Mouse (Mus musculus) cerebellum, adult 2 months (tissue): ENCODE measurements around the gene Elovl5.

Source experiments
- CTCF ChIP-seq: fragments of 200-500 bp; IDR thresholded peaks from 2 replicates; pipeline ENCODE4 v1.5.1; 2011; ENCODE audit warnings: low read depth, mild to moderate bottlenecking, control low read depth, low read length, moderate library complexity, borderline replicate concordance; ENCODE audit not compliant: insufficient read depth
- POLR2A ChIP-seq: fragments of 200-500 bp; IDR thresholded peaks from 2 replicates; pipeline ENCODE4 v1.6.1; 2011; ENCODE audit warnings: low read length, control low read depth, borderline replicate concordance; ENCODE audit not compliant: insufficient read depth

DNA sequence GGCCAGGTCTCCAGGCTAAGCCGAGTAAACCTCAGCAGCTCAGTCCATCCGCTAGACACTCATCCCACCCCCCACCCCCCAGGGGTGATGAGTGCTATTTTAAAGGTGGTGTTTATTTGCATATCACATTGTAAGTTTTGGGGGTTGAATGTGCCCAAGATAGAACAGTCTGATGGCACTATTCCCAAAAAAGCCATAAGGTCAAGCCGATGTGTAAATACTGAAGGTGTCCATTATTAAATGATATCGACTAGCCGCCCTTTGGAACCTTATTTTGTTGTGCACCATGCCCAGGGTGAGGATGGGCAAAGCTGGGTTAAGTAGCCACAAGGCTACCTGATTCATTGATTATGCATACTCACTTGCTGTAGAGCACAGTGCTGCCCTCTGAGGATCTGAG, 9.7 kb downstream of the Elovl5 start:
- TF ChIP-seq CTCF (no peak), POLR2A (no peak)
